Mouse (Mus musculus): ENCODE results near the gene Mecom.

Gene Mecom

GRCm38 (mm10) chr3:30019411-30019810, 528.4 kb downstream of the Mecom start:
- DNase-seq (ENCODE audit: low read depth, low spot score) = no peak

- DNase-seq (ENCODE audit: low read depth, low spot score) = no peak
Measured at GRCm38 (mm10) chr3:30018202-30018601, 529.6 kb downstream of the Mecom start.

GRCm38 (mm10) chr3:30016766-30017165, 531.0 kb downstream of the Mecom start:
- DNase-seq (ENCODE audit: low read depth, low spot score) = no peak

- peak; percentile 56 for DNase-seq (ENCODE audit: low read depth, low spot score)
Measured at GRCm38 (mm10) chr3:30014962-30015660, 532.7 kb downstream of the Mecom start.

DNA sequence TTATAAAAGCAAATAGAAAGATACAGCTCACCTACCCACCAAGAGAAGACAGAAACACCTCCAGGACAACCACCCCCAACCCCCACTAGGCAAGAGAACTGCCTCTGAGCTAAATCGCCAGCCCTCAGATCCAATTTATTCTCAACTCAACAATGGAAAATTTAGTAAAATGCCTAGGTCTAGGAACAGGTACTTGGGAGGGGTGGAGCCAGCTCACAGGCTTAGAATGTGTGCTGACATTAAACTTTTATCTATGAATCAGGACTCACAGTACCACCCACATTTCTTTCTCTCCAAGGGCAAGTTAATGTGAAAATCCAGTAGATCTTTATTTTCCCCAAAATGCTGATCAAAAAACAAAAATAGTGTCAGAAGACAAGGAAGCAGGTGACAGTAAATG, 533.5 kb downstream of the Mecom start:
- no peak for DNase-seq (ENCODE audit: low read depth, low spot score)

- DNase-seq (ENCODE audit: low read depth, low spot score) = no peak
Measured at GRCm38 (mm10) chr3:30013416-30013815, 534.4 kb downstream of the Mecom start.

DNA sequence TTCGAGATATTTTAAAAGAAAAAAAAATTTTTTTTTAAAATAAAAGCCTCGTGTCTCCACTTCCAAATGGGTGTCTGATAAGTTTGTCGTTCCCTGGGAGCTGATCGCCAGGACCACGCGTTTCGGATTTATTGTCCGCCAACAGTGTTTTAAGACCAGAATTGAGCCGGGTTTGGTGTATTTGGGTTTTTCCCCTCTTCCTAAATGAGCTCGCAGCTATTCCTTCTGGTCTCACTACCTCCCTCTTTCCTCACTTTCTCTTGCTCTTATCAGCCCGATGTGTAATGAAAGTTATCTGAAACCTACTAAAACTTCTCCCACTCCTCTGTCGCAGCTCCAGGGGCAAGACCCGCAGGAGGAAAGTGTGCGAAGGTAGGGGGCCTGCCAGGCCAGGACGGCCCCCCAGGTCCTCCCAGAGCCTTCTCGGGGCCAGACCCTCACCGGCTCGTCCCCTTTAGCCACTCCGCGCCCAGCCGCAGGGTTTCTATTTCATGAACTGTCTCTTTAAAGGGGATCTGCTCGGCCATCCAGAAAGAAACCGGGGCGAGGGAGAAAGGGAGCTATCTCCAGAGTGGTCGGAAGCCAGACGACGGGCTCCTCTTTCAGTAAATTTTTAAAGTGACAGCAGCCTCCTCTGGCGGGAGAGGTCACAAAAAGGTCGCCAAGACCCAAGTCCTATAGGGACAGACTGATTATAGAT, 535.0 kb downstream of the Mecom start:
- DNase-seq (ENCODE audit: low read depth, low spot score) = peak; percentile 7

DNA sequence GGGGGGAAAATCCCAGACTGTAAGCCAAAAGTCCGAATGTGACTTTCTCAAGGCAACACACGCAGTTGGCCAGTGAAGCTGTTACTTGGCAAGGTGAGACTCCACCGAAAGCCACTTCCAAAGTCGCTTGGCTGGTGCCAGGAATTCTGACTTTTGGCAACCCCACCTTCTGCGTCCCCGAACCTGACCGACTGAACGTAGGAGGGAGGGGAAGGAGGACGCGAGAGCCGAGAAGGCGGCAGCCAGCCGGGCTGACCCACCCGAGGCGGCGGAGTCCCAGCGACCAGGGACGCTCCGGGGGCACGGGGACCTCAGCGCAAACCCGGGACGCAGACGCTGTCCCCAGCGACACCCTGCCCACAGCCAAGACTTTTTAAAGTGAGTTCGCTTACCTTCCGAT, 535.7 kb downstream of the Mecom start:
- DNase-seq (ENCODE audit: low read depth, low spot score) = peak; percentile 7

GRCm38 (mm10) chr3:30011712-30012111, 536.1 kb downstream of the Mecom start:
- no peak for DNase-seq (ENCODE audit: low read depth, low spot score)

DNA sequence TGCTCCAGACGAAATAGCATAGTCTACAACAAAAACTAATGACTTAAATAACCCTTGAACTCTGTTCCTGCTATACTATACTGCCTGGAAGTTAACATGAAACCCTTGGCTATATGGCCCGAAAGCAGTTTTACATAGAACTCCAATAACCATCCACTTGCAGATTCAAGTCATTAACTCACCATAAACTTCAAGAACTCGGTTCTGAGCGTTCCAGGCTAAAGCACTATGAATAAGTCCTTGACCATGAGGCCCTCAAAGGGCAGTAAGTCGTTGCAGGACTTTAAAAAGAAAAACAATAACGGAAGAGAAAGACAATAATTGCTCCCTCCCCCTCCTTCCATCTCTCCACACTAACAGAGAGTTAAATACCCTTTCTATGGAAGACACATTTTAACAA, 536.9 kb downstream of the Mecom start:
- DNase-seq (ENCODE audit: low read depth, low spot score) = no peak

GRCm38 (mm10) chr3:30009596-30009995, 538.2 kb downstream of the Mecom start:
- DNase-seq (ENCODE audit: low read depth, low spot score) = no peak

- DNase-seq (ENCODE audit: low read depth, low spot score) = no peak
Measured at GRCm38 (mm10) chr3:30004888-30005405, 542.9 kb downstream of the Mecom start.

GRCm38 (mm10) chr3:30000260-30000659, 547.5 kb downstream of the Mecom start:
- no peak for DNase-seq (ENCODE audit: low read depth, low spot score)

DNA sequence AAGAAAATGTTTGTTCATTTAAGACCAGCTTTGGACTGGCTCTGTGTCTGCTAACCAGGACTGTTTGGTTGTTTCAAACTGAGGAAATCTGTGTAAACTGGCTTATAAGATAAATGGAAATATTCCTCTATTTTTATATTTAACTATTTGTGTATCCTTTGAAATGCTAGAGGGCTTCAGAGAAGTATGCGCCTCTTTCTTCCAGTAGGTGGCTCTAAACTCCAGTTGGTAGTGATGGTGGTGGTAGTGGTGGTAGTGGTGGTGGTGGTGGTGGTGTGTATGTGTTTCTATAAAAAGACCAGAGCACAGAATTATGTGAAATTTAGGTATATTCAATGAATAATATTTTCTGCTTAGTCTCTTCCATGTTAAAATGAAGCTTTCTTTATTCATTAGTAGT, 548.8 kb downstream of the Mecom start:
- DNase-seq (ENCODE audit: low read depth, low spot score) = no peak

DNA sequence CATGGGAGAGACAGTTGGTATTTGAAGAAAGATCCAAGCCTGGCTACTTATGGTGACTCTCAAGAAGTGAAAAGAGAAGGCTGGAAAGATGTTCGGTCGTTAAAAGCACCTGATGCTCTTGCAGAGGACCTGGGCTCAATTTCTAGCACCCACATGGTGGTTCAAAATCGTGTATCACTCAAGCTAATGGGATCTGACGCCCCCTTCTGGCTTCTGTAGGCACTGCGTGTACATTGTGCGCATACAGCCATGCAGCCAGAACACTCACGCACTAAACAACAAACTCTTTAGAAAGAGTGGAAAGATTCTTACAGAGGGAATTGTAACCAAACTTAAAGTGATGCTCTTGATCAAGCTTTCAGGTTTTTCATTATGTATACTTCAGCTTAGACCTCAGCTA, 550.7 kb downstream of the Mecom start:
- no peak for DNase-seq (ENCODE audit: low read depth, low spot score)

GRCm38 (mm10) chr3:29993346-29993745, 554.5 kb downstream of the Mecom start:
- DNase-seq (ENCODE audit: low read depth, low spot score) = no peak

DNA sequence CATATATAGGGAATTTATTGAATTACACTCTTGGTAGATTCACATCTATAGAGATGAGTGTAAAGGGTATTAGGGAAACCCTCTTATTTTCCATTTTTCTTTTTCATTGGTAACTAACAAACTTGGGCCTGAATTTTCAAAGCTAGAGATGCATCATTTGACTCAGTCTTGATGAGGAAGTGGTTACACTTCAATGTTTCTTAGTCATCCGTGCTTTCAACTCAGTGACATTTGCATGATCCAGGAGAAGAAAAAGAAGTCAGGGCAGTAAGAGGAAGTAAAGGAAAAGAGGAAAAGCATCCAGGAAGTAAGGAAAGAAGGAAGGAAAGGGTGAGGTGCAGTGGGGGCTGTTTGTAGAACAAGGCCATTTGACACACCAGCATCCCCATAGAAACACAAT, 556.3 kb downstream of the Mecom start:
- DNase-seq (ENCODE audit: low read depth, low spot score) = no peak

DNA sequence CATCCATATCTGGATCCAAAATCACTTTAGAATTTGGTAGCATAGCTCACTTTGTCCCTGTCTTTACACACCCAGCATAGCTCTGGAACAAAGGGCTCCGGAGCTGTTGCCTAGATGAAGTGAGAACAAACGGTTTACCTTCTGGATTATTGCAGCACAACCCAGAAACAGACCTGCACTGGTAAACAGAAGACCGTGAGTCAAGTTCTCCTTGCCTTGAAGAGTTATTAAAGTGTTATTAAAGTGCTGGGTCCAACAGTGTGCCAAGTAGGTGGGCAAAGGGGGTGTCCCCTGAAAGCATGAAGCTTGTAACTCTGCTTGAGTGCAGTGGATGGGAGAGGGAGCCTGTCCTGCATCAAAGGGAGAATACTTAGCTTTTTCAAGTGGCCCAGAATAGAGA, 563.4 kb downstream of the Mecom start:
- no peak for DNase-seq (ENCODE audit: low read depth, low spot score)

DNA sequence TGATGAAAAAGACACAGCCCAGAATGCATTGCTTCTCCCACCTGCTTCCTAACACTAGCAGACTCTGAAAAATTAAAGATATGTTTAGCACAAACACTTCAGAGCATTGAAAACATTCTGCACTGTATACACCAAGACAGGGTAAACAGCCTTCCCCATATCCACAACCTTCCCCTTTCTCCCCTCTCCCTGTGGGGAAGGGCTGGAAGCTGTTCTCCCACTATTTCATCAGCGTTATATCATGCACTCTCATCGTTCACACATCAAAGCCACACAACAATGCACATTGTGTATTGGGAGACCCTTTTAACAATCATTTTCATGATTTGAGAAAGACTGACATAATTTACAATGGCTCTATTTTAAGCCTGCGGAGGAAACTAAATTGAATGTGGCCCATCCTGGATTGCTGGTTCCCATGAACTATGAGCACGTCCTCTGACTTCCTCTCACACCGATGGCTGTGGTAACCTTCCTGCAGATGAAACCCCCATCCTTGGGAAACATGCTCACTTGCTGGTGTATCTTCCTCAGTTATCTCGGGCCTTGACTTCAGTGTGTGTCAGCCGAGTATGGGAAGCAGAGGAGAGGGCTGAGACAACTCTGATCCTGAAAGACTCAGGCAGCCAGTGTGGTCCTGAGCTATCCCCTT, 566.4 kb downstream of the Mecom start:
- no peak for DNase-seq (ENCODE audit: low read depth, low spot score)

GRCm38 (mm10) chr3:29980531-29980930, 567.3 kb downstream of the Mecom start:
- no peak for DNase-seq (ENCODE audit: low read depth, low spot score)

GRCm38 (mm10) chr3:29976580-29976979, 571.2 kb downstream of the Mecom start:
- no peak for DNase-seq (ENCODE audit: low read depth, low spot score)

- DNase-seq (ENCODE audit: low read depth, low spot score) = no peak
Measured at GRCm38 (mm10) chr3:29968433-29968949, 579.3 kb downstream of the Mecom start.
